Mouse (Mus musculus) cerebellum, adult 11-12 months (tissue): ENCODE results near the gene Hesx1.
A peak's percentile ranks its signal among the peaks of the same experiment; 100 is the strongest.

Source experiments
- DNase-seq: peaks from one replicate; pipeline ENCODE4 v3.0.0; 2022

The Hesx1 gene

DNA sequence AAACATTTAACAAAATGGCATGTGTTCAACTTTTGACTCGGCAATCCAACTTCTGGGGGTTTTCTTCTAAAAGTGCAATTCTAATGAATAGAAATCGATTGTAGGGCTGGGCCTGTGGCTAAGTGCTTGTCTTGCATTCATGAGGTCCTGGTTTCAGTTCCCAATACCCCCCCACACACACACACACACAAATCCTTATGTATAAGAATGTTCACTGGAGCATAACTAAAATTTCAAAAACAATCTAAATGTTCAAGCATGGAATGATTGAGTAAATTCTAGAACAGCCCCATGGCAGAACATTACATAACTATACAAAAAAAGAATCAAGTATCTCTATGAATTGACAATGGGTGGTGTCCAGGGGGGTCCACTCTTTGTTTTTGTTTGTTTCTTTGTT lies 23.7 kb downstream of the Hesx1 start:
- no peak for DNase-seq

DNA sequence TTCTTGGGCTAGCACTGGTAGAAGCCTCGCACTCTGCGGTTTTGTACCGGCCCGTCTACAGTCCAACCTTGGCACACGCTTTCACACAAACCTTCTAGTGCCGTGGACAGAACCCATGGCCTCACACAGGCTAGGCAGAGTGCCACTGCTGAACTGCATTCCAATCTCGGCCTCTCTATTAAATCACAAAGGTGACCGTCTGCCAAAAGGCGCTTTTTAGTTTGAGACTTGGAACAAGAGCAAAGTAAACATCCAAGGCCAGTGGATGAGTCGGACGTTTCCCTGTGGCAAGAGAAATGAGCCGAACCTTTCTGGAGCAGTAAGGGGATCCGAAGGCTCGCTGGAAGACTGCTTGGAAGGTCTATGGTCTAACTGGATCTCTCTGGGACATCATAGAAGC lies 25.6 kb downstream of the Hesx1 start:
- no peak for DNase-seq

DNA sequence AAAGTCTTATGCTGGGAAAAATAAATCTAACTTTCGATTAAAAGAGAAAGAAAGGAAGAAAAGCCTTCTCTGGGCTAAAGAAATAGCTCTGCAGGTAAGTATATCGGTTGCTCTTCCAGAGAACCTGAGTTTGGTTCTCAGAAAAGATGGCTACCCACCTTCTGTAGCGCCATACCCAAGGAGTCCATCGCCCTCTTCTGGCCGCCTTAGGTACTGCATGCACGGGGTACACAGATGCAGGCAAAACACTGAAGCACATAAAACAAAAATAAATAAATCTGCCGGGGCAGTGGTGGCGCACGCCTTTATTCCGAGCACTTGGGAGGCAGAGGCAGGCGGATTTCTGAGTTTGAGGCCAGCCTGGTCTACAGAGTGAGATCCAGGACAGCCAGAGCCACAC lies 28.7 kb downstream of the Hesx1 start:
- DNase-seq: no peak

DNA sequence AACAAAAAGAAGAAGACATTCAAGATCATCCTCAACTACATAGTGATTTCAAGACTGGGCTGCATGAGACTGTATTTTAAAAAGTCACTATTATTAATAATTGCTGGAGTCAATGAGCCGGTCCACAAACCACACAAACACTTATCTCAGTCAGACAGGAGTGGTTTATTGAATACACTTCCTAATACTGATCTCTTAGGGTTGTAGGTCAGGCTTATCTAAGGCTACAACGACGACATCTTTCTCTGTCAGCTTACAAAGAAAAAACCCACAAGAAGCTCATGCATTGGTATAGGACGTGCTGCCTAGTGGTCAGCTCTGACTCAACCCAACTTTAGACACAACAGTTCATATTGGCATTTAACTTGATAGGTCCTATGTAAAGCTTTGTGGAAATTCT lies 30.4 kb downstream of the Hesx1 start:
- DNase-seq: no peak

DNA sequence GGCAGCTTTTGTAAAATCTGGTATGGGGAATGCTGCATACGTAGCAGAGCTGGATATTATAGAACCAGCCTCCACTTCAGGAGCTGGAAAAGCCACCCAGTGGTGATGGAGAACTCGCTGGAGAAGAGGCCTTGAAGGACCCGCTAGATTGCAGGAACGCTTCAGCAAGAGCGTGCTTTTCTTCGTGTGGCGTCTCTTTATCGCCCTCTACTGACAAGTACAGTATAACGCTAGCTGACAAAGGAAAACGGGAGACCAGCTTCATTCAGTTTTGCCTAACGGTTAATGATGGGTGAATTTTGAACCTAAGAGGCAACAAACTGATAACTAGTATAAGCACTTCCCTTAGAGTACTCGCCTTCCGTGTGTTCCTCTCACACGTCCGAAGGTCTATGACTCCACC lies 35.6 kb downstream of the Hesx1 start:
- peak; percentile 30 for DNase-seq

DNA sequence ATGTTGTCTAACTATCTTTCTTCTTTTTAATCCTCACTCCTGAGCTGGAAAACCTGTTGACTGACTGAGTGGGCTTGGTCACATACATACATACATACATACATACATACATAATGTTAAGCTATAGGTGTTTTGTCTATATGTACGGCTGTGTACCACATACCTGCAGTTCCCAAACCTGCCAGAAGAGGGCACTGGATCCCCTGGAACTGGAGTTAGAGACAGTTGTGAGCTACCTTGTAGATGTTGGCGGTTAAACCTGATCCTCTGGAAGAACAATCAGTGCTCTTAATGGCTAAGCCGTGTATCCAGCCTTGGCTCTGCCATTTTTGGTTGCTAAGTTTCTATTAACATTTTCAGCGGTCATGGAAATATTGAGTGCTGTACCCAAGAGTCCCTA lies 36.9 kb downstream of the Hesx1 start:
- DNase-seq: no peak

DNA sequence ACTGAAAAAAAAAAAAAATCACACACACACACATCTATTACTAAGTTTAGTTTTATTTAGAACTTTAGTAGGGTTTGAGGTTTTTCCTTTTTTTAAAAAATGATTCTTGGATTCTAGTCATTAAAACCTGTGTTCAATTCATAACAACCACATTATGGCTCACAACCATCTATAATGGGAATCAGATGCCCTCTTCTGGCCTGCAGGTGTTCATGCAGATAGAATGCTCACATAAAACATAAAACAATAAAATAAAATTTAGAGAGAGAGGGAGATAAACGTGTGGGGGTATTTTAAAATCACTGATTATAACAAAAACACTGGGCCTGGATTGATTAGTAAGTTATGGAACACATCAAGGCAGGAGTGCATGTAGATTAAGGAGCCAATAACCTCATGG lies 43.3 kb downstream of the Hesx1 start:
- DNase-seq: no peak

DNA sequence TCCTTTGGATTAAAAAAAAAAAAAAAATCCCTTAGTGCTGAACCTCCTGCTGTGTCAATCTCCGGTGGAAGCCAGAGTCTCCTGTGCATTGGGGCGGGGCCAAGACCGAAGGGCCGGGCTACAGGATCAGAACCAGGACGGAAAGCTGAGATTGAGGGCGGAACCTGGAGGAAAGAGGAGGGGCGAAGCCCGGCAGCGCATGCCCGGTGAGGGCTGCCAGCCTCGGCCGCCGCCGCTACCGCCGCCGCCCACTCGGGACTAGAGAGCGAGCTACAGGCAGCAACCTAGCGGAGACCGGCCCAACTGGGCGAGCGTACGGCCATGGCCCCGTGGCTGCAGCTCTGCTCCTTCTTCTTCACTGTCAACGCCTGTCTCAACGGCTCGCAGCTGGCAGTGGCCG lies 44.6 kb downstream of the Hesx1 start, which contains the start of gene Il17rd:
TSS of gene Il17rd (plus strand) at position 159 of the 400 bp plus-strand sequence.
- DNase-seq: peak; percentile 66

DNA sequence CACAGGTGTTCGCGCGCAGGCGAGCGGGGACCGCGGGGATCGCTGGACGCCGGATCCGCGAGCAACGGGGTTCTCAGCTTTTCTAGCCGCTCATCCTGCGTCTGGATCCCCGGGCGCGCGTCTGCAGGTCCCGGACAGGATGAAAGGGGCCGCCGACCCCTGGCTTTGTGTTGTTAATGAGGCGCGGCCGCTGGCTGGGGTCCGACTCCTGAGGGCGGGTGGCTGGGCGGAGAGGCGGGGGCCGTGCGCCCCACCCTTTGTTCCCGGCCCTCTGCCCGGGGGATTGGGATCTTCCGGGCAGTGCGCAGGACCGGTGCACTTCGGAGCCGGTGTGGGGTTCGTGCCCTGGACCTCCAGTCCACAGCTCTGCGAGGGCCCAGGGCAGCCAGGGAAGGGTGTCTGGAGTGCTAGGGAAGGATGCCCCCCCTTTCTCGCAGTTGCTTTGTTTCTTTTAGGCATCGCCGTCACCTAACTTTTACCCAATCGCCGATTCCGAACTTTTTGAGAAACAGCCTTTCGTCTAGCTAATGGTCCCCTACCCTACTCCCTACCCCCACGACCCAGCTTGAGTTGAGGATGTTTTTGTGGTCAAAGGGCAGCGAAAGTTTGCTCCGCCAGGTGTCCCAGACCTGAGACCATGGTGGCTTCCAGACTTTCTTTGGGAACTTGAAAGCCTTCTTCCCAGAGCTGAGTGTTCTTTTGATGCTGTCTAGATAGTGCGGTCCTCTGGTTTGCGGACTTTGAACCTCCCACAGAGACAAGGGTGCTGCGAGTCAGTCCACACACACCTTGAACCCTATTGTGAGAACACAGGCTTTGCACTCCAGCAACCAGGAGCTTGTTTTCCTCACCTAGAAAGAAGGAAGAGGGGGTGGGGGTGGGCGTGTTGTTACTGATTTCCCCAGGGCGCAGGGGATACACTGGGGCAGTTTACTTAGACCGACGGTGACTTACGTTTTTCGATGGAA lies 45.3 kb downstream of the Hesx1 start:
- DNase-seq: peak; percentile 7

DNA sequence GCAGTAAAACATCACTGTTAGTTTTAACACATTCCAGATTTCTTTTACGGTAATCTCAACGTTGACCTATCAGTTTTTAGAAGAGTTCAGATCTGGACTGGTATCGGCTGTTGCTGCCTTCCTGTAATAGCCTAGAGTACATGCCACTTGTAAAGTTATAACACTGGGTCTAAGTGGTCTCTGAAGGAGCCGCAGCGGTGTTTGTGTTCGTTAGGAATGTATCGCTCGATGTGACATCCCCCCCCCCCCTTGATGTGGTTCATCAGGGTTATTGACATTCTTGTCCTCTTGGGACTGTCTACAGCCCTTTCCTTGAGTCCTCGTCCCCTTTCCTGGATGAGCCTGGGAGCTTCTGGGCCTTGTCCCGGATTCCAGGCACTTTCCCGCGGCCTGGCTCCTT lies 46.2 kb downstream of the Hesx1 start:
- DNase-seq: no peak

DNA sequence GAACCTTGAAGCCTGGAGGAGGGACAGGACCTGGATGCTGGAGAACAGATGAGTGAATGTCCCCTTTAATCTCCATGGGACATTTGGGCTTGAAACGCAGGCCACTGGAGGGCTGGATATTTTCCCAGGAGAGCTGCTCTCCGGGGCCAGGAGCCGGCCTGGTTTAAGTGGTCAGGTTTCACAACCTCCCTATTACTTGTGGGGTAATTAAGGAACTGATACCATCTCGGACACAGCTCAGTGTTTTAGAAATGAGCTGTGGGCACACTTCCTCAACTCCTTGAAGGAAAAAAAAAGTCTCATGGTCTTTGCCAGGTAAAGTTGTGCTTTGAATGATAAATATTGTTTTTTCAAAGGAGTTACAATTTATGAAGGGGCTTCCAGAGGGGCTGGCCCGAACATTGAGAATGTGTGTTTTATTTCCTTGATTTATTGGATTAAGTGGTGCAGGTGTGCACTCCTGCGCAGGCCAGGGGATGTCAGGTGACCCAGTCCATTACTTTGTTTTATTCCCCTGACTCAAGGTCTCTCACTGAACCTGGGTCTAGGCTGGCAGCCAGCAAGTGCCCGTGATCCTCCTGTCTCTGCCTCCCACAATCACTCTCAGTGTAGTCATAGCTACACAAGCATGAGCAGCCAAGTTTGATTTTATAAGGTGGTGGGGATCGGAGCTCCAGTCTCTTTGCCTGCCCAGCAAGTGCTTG lies 48.2 kb downstream of the Hesx1 start:
- DNase-seq: no peak

DNA sequence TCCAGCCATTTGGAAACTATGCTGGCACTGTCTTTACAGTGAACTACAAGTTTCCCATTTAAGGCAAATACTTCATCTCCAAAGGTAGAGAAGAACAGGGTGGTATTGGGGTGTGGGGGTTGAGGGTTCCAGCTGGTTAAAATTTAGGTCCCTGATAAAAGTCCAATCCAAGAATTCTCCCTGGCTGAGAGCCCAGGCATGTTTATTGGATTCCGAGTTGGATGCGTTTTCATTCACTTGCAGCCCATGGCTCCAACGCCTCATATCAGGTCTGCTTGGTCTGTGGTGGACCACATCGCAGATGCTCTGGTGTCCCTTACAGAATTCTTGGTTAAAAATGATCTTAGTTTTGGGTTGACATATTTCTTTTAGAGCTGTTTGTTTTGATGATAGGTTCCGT lies 49.2 kb downstream of the Hesx1 start:
- DNase-seq: no peak

DNA sequence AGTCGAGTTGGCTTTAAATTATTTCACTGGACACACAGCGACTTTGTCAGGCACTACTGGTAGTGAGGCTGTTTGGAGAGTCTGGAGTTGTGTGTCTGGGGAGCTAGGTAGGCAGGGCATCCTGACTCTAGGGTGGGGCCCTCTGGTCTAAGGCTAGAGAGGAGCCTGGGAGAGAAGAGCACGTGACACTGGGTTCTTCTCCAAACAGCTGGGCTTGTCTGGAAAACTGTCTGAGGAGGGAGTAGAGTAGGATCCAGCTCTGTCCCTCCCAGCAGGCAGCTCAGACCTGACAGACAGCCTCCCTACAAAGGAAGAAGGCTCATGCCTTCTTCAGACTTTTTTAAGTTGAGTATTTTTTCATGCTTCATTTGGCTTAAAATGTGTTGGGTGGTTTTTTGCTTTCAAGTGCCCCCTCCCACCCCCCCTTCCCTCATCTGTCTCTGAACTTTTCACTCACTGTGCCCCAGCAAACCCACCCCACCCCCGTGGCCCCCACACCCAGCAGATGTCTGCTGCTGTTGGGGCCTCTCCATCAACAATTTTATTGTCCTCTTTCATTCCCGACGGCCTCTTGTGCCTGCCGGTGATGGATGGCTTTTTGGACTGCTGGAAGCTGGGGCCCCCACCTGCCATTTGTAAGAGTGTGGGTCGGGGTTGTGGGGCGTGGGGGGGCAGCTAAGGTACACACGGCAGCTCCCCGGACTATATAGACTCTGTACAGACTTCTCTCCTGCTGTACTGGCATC lies 50.2 kb downstream of the Hesx1 start:
- no peak for DNase-seq

DNA sequence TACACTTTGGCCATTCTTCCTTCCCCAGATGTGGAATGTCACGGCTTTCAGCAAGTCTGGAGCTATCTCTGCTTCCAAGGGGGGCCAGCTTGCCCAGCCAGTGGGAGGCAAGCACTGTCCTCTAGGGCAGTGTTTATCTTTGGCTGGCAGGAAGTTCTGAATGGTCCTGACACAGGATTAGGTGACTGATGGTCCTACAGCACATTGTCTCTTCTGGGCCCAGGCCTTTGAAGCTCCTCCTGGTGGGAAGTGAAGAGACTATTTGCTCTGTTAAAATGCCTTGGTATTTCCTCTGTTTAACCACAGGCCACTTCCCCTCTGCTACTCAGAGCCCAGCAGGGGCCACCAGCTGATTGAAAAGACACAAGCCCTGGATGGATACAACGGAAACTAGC lies 50.7 kb downstream of the Hesx1 start:
- DNase-seq: no peak

DNA sequence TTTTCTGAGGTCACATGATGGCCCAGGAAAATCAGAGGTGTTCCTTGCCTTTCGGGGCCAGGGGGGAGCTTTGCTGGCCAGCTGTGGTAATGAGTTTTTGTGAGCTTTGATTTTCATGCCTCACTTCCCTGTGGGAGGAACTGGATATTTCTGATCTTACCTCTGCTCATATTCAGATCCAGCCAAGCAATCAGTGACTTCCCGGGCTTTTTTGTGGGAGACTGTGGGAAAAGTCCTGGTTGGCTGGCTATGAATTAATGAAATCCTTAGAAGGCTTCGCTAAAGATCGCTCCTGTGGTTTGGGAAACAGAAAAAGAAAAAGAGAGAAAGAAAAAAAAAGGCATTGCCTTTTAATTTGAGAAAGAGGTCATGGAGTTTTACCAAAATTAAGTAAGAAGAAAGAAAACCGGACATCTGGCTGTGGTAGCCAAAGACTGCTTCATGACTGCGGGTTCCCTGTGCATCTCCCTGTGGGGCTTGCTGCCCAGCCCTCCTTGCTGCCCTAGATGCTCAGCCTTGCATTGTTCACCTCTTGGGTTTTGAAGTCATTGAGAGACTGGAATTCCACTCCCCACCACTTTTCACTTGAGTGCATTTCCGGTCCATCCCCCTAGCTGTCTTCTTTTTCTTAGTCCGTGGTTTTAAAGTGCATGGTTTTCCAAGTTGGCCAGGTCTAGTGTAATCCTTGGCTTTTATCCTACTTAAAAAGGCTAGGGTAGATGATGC lies 54.2 kb downstream of the Hesx1 start:
- no peak for DNase-seq

DNA sequence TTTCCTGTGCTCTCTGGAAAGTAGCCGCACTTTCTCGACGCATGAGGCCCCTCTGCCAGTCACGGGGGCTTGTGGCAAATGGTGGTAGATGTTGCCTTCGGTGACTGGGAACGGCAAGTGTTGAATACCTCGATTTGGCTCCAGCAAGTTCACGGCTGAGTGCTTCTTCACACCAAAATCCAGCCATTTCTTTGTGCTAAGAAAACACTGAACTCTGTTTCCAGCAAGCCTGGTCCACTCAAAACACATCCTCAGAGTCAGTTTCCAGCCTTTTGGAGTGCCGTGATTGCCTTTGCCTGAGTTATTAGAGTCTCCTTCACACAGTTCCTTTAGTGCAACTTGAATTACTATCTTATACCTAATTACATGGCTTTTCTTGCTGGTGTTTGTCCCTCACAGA lies 55.8 kb downstream of the Hesx1 start:
- DNase-seq: no peak

DNA sequence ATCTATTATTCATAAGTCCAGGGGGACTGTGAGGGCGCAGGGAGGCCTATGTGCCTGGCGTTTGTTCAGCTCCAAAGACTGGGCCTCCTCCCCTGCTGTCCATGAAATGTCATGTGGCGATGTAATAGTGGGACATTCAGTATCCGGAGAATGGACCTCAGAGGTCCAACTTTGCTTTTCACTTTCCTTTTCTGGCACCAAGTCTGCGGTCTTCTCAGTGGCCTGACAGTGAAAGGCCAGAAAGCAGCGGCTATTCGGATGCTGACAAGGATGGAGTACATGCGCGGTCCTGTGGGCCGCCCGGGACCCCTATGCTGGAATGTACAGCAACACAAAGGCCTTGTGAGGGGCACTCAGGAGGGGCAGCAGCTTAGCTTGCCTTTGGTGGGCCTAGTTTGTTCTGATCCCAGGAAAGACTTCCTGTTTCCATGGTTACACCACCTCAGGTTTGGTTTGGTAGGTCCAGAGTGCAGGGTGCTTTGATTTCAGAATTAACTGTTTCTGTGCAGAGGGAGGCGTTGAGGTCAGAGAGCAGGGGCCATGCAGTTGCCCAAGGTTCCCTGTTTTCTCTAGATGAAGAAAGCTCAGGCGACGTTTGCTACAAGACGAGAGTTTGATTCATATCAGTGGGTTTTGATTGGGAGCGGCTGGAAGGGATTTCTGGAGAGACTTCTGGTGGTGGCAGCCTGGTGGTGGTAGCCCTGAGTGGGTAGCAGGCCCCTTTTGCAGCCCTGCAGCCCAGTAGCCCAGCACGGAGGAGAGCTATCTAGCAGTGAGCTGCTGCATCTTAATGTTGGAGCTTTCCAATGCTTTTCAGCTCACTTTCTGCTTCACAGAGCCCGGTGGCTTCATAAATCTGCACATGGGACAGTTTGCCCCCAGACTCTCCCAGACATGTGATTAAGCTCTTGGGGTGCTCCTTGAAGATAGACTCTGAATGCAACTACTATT lies 56.6 kb downstream of the Hesx1 start:
- no peak for DNase-seq

DNA sequence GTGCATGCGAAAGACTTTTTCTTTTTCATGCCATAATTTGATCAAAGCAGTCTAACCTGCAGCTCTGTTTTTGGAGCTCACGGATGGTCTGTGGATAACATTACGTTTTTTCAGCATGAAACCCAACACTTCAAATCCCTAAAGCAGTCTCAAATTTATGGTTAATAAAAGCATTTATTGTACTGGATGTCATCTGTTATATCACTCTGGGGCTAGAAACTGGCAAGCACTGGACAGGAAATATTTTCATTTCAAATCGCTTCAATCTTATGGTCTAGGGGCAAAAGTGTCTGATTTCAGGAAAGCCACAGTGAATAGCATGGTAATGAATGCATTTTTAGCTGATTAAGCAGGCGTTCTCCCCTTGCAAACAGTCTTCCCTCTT lies 57.3 kb downstream of the Hesx1 start:
- DNase-seq: no peak
